Mouse (Mus musculus) thymus, postnatal 0 days (tissue): ENCODE data around the gene Rgr. TPM values are rescaled to one million over a fixed set of nuclear protein-coding genes. Genes with fewer than 3 reads are reported as not detected.

Source experiments
- DNase-seq: peaks from one replicate; pipeline ENCODE4 v3.0.0-alpha.2; 2015; ENCODE audit warnings: low spot score
- polyA plus RNA-seq: library from polyadenylated mRNA; unstranded; fragments of >200 nt; fragmentation: Nextera tagmentation; extraction: Ambion mirVana; gene quantifications from 2 replicates; pipeline ENCODE4 v1.2.1, GENCODE M21; 2015

Gene Rgr
- not detected in 2 replicates for polyA plus RNA-seq

DNA sequence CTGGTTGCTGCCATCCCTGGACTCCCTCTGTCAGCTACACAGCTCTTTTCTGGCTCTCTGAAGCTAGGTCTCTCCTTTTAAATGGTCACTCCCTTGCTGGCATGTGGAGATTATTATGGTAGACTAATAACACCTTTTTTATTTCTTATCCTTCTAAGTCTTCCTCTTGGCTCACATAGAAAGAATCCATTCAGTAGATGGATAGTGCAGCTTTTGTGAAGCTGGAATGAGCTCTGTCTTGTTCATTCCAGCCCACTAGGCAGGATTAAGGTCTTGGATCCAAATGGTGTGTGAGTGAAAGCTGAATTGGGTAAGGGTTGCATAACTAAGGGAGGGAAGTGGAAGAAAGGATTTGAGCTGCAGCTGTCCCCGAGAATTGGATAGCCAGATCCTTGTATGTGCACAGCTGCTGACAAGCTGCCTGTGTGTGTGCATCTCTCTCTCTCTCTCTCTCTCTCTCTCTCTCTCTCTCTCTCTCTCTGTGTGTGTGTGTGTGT is at the start of gene Rgr:
TSS of gene Rgr (minus strand) at position 51 of the 497 bp plus-strand sequence.
- no peak for DNase-seq

DNA sequence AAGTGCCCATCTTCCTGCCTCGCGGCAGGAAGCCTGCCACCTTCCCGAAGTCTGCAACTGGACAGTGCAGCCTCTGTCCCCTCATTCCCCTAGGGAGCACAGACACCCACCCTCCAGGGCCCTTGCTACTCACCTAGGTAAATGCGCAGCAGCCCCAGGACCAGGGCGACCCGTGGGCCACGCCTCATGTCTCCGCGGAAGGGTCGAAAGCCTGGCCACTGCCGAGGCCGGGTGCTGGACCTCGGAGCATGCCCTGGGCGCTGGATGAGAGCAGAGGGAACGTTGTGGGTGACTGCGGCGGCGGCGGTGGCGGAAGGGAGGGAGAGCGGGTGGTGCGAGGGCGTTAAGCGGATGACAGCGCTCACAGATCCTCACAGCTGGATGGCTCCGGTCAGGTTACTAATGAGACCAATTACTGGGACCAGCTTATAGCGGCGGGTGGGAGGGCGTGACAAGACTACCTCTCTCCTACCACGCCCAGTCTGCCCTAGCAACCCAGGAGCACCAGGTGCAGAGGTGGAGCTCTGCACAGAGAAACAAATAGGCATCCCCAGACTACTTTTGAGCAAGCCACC is 49.3 kb upstream of the Rgr start, which contains the start of gene Cdhr1:
TSS of gene Cdhr1 (minus strand) at position 392 of the 575 bp plus-strand sequence.
- DNase-seq: no peak

DNA sequence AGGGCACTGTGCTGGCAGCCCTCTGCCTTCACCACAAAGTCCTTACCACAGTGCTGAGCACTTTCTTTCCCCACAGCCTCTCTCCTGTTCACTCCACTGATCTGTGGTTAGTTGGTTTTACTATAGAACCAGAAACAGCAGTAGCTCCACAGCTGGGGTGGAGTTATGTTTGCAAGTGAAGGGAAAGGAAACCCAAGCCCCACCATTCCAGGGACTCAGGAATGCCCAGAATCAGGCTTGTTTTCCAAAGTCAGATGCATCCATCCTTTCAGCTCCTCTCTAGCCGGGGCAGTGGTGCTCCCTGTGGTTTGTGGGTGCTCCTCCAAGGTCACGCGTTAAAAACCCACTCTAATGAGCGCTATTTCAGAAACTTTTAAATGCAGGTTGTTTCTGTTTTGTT is 46.8 kb upstream of the Rgr start:
- no peak for DNase-seq

DNA sequence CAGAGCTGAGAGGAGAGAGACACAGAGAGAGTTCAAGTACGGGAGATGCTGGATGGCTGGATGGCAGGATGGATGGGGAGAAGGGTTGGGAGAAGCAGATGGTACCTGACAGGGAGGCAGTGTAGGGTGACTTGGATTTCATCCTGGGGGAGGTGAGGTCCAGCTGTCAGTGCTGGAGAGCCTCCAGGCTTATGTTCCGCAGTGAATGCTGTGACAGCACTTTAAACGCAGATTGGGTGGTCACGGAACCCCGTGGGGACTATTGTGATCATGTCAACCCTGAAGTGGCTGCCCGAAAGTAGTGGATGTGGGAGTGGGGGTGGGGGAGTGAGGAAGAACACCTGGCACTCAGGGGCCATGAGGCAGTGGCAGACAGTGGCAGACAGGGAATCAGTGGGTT is 45.7 kb upstream of the Rgr start:
- DNase-seq: no peak

DNA sequence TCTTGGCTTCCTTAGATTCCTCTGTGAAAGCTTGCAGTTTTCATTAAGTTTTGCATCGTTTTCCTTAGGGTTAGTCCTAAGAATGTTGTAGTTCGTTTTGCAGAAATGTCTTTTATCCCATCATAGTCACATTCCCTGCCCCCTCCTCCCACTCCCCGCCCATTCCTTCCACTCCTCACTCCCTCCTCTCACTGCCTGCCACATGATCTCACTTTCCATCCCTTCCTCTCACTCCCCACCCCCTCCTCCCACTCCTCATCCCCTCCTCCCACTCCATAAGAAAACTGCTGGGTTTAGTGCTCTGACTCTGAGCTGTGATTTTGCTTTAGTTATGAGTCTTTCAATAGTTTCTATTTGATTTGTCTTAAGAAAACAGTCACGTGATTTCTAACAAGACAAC is 35.0 kb upstream of the Rgr start:
- no peak for DNase-seq

DNA sequence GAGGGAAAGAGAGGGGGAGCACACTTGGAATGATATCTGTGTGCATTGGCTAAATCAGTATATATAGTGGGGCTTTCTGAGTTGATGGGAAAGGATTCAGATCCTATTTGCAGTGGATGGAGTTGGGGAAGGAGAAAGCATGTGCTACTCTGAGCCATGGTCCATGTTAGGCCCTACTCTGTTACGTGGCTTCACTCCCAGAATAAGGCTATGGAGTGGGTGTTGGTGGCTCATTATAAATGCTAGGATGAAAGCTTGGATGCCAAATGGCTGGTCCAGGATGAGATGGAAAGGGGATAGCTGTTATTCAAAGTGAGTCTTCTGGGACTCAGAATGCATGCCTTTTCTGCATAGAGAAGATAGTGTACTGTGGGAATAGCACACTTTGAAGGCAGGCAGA is 32.0 kb upstream of the Rgr start:
- no peak for DNase-seq

DNA sequence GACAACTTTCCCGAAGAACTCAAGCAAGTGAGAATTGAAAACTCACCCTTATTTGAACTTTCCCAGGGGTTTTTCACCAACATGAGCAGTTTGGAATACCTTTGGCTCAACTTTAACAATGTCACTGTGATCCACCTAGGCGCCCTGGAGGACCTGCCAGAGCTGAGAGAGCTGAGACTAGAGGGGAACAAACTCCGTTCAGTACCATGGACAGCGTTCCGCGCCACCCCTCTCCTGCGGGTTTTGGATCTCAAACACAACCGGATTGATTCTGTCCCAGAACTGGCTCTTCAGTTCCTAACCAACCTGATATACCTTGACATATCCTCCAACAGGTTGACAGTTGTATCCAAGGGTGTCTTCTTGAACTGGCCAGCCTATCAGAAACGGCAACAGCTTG is 19.8 kb upstream of the Rgr start:
- peak; percentile 38 for DNase-seq

DNA sequence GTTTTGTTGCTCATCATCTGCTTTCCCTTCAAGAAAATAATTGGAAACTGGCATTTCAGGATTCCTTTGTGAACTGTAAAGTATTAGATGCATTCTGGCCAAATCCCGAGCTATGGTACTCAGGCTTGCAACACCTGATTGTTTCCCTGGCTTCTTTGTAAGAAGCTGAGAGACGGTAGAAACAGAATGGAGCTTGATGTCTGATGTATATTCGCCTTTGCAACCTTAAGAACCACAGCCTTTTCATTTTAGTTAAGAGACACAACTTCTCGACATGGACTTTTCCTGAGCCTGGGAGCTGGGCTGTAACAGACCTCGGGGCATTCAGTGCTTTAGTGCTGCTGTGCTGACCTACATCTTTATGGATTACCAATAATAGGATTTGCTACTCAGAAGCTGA is 18.9 kb upstream of the Rgr start, which contains the start of gene Lrit2:
TSS of gene Lrit2 (plus strand) at position 301 of the 400 bp plus-strand sequence.
- no peak for DNase-seq

DNA sequence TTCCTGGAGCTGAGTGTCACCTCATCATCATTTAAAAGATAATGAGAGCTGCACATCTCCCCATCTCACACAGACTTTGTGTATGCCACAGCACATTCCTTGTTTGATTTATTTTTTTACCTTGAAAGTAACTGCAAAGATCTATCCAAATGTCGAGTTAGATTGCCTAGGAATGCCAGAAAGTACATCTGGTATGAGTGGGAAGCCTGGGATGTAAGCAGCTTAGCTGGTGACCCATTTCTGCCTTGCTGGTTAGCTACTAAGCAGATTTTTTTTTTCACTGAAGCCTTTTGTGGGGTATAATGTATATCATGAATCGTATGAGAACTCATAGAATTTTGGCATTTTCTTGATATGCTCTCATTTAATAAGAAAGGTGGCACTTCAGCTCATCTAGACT is 17.9 kb upstream of the Rgr start:
- no peak for DNase-seq

DNA sequence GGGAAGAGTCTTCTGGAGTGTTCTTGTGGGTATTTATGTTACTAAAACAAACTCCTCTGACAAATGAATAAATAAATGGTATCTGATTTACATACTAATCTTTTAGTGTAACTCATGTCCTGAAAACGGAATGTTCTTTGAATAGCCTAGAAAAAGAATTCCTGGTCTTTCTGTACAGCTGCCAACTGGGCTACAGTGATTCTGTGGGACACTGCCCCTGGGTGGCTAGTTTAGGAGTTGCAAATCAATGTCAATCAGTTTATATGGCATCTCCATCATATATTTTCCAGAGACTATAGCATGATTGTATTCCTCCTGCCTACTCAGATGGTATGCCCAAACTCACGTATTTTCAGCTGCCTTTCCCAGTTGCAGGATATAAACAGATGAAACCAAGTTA is 16.1 kb upstream of the Rgr start:
- no peak for DNase-seq

DNA sequence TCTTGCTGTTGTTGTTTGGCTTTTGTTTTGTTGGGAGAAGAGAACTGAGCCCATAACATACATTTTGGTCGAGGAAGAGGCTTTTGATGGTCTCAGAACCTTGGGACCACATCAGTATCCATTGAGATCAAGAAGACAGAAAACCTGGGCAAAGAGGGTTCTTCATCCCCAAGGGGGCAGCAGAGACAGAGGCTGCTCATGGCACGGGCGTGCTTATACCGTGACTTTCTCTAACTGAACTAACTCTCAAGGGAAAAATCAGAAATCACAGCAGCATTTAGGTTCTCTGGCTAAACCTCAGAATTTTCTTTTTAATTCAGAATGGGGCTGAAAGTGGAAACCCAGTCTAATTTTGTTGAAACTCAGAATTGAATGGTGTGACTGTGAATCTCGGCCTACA is 14.3 kb downstream of the Rgr start:
- DNase-seq: no peak

DNA sequence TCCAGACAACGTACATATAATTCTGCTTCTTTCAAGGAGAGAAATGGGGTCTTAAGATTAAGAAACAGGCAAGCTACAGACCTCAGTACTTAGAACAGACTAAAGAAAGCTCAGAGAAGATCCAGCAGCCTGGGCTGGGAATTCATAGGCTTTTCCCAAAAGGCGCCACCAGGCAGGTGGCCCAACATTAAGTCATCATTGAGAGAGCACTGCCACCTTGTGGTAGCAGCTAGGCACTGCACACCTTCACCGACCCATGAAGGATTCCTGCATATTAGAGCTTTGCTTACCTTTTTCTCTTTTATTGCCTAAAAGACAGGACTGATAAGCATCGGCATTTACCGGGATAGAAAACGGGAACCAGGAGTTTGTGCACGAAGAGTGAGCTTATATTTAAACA is 15.5 kb downstream of the Rgr start:
- peak; percentile 41 for DNase-seq

DNA sequence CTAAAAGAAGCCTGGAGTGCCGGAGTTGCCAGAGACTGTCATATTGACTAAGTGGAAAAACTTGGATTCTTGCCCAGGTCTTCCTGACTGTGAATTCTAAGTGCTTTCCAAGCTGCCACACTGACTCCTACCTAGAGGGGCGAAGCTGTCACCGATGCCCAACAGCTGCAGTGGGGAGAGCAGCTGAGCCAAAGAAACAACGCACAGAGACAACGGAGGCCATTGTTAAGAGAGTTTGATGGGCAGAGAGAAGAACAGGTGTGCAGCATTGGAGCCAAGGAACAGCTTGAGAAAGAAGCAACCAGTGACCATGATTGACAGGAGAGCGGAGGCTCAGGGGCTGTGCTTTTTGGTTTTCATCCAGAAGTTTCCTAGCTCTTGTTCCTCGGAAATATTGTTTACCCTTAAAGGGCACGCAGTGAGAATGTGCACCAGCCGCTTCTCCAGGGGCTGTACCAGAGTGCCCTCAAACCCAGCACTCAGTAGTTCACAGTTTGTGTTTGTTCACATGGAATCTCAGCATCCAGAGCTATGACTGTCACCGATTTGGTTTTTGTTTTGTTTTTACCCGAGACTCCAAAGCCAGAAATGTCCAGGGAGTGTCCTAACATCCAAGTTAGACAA is 16.2 kb downstream of the Rgr start:
- no peak for DNase-seq

DNA sequence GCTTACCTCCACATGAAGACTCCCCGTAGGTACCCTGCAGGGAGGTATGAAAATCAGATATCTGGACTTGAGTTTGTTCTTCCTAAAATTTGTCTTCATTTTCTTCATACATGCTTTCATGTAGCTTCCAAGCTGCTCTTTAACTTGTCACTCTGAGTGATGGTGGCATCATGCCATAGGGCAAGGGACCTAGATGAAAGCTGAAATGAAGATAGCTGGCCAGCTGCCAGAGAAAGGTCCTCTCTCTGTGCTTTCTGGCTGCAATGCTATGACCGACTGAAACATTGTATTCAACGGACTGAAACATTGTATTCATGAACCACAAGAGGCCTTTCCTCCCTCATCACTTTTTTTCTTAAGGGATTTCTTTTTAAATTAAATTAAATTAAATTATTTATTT is 20.2 kb downstream of the Rgr start:
- DNase-seq: no peak

DNA sequence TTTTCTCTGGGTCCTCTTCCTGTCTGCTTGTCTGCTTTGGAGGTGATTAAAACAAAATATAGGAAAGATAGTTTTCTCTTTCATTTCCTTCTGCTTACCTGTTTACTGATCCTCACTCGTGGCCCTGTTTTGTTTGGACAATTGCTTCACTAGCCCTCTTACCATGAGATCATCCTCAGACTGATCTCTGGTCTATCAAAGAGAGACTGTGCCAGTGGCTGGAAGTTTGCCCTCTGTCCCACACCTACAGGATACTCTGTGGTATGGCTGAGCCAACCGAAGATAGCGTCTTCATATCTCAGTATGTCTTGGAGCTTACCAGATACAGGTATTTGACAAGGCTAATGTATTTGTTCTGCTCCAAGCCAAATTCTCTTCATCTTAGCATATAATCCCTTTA is 20.8 kb downstream of the Rgr start:
- no peak for DNase-seq

DNA sequence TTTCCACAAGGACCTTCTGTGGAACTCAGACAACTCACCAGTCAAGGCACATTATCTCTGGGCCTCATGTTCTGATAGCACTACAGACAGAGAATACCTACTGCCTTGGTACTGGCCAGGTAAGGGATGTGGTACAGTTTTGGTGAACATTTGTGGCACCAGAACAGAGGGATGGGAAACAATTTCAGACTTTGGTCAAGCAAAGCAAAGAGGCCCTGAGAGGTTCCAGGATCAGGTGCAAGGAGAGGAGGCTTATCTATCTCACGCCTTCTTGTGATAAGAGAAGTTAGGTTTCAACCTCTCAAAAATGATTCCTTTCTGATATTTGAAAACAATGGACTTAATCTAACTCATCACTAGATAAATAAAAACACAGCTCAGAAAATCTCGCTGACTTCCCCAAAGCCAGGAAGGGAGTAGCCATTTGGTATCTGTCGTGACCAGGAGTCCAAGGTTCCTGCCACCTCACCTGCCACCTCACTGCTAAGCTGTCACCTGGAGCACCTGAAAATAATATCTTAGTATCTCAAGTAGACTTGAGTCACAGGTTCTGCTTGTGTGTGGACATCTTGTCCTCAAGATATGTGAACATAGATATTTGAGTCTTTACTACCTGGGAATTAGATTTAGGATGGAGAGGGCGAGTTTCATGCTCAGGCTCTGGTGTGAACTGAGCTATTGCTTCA is 21.4 kb downstream of the Rgr start:
- no peak for DNase-seq

DNA sequence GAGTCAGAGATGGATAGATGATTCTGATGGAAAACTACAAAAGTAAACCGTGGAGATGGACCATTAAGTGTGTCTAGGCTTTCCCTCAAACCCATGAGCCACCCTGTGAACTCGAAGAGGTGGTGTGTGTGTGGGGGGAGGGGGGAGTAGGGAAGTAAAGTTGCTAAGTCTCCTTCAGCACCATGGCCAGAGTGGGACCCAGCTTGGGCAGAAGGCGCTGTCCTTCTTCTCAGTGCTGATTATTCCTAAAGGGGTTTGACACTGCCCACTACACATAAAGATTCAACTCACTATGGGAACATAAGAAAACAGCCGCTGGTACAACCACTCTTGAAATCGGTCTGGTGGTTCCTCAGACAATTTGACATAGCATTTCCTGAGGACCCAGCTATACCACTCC is 32.9 kb downstream of the Rgr start:
- no peak for DNase-seq

DNA sequence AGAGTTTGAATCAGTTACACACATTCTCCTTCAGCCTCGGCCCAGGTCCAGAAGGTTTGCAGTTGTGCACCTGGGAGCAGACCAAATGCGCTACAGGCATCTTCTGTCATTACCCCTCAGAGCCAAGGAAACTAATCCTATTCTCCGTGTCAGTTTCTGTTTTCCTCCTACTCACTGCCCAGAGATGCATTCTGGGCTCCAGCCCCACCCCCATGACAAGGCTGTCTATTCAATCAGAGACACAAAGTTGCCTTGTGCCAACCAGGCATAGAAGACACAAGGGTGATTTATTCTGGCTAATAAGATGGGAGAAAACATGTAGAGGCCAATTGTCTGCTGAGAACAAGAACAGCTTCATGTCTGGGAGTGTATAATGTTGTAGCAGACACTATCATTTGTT is 35.1 kb downstream of the Rgr start:
- DNase-seq: no peak

DNA sequence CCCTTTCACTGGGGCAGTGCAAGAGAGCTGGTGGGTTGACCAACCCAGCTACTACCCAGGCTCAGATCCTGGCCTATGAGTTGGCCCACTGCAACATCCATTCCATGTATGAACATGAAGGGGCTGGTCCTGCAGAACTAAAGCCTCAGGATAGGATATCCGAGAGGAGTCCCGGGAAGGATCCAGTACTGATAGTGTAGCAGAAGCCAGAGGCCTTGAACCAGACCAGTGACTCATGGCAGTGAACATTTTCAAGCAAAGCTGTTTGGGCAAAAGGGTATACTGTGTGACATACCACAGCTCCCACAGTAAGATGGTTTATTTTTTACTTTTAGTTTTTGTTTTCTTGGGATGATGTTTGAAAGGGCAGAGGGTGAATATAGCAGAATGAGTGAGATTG is 39.1 kb downstream of the Rgr start:
- DNase-seq: no peak

DNA sequence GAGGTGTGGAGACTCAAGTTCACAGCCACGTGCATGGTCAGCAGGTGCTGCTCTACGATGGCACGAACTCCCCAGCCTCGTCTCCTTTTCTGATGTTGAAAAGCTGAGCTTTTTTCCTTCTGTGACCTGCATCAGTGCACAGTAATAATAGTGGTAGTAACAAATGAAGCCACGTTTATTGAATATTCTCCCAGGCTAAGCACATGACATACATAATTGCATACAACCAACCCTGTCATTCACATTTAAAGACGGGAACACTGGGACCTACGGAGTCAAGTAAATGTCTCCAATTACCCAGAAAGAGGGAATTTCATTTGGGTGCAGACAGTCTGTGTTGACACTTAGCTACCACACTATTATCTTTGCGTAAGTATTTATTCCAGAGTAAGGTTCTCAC is 42.3 kb downstream of the Rgr start:
- DNase-seq: no peak

DNA sequence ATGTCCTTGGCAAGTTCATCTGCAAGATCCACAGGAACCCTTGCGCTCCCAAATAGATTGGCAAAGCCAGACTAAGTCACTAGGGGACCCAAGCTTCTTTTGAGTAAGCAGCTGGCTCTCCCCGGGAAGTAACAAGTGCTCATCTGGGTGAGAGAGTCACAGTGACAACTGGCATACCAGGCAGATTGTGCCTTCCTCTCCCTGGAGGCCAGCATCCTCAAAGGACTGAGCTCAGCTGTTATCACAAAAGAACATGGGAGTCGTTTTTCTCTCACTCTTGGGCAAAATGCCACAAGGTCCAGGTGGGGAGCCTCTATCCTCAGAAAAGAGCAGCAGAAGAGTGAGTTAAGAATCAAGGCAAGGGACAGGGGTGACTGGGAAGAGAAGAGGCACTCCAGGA is 42.9 kb downstream of the Rgr start:
- no peak for DNase-seq

DNA sequence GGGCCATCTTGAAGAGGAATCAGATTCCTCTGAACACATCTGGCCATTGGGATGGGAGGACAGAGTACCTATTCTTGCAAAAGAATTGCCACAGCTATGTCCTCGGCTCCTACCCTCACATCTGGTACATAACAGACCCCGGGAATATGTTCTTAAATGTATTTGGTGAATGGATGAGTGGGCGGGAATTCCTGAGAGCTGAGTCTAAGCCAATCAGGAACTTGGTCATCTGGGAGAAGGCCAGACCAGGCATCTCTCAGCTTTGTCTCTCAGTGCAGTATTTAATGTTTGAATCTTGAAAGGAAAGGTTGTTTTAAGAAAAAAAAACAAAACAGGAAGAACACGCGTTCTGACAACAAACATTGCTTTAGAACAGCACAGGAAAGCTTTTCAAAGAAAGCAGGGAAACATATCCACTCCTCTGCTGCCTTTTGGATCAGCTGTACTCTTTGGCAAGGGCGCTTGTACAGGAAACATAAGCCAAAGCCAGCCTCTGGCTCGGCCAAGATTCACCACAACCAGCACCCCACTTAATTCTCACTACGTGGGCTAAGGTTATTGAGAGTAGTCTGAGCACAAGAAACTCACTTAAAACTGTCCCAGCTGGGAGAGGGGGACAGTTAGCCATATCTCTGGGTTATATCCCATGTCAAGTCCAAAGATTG is 45.2 kb downstream of the Rgr start:
- DNase-seq: no peak
